Mouse (Mus musculus) C2C12 (cell line): ENCODE measurements around the gene Prdx1. TPM values are rescaled to one million over a fixed set of nuclear protein-coding genes. Genes with fewer than 3 reads are reported as not detected.
A peak's percentile ranks its signal among the peaks of the same experiment; 100 is the strongest.

Source experiments
- H3K27me3 ChIP-seq: one replicate; pipeline ENCODE4 v1.6.1; 2011; ENCODE audit not compliant: control insufficient read depth, insufficient read depth, insufficient read length
- H3K36me3 ChIP-seq: one replicate; pipeline ENCODE4 v1.6.1; 2011; ENCODE audit not compliant: control insufficient read depth, insufficient read depth
- H3K4me3 ChIP-seq: one replicate; pipeline ENCODE4 v1.5.1; 2011; ENCODE audit warnings: mild to moderate bottlenecking, control low read depth; ENCODE audit not compliant: poor library complexity, insufficient read depth, severe bottlenecking
- H3K79me2 ChIP-seq: one replicate; pipeline ENCODE4 v1.6.1; 2011; ENCODE audit not compliant: control insufficient read depth, insufficient read depth
- H3K79me3 ChIP-seq: one replicate; pipeline ENCODE4 v1.6.1; 2011; ENCODE audit warnings: low read depth, control low read depth
- H3ac ChIP-seq: one replicate; pipeline ENCODE3; 2011; ENCODE audit warnings: low read depth; ENCODE audit not compliant: control insufficient read depth, insufficient read length
- CEBPB ChIP-seq: IDR thresholded peaks from one replicate; pipeline ENCODE4 v1.6.1; 2011; ENCODE audit warnings: low read depth, mild to moderate bottlenecking, control low read depth, moderate library complexity
- CTCF ChIP-seq: IDR thresholded peaks from one replicate; pipeline ENCODE4 v1.5.1; 2011; ENCODE audit not compliant: control insufficient read depth, insufficient read depth, insufficient read length
- FOSL1 ChIP-seq: IDR thresholded peaks from one replicate; pipeline ENCODE4 v1.8.0; 2011; ENCODE audit warnings: mild to moderate bottlenecking, low read length; ENCODE audit not compliant: poor library complexity, insufficient read depth, severe bottlenecking
- MAX ChIP-seq: IDR thresholded peaks from one replicate; pipeline ENCODE4 v1.6.1; 2011; ENCODE audit warnings: mild to moderate bottlenecking, control low read depth
- MYOD1 ChIP-seq: IDR thresholded peaks from one replicate; pipeline ENCODE4 v1.6.1; 2011; ENCODE audit warnings: low read depth; ENCODE audit not compliant: control insufficient read depth, insufficient read length
- MYOG ChIP-seq: IDR thresholded peaks from one replicate; pipeline ENCODE4 v1.6.1; 2011; ENCODE audit not compliant: control insufficient read depth, insufficient read length; ENCODE audit errors: extremely low read depth
- USF1 ChIP-seq: IDR thresholded peaks from one replicate; pipeline ENCODE4 v1.6.1; 2011; ENCODE audit warnings: low read depth, mild to moderate bottlenecking, control low read depth, moderate library complexity
- polyA plus RNA-seq: library from polyadenylated mRNA; unstranded; fragments of >200 nt; fragmentation: generic; extraction: Trizol; gene quantifications from one replicate; pipeline ENCODE4 v1.2.1, GENCODE M21; 2012; ENCODE audit warnings: missing spikeins

The Prdx1 gene
- polyA plus RNA-seq, 1 experiment, result 459 TPM

GRCm38 (mm10) chr4:116649411-116649810, 35.9 kb upstream of the Prdx1 start:
- TF ChIP-seq USF1 (no peak), FOSL1 (no peak), CEBPB (no peak)
- Histone ChIP-seq H3K79me2 (peaks cover 72% of the 10 kb centered on the region), H3K27me3 (no peaks in the 10 kb centered on the region), H3ac (no peak overlapping the region), H3K4me3 (no peak overlapping the region), H3K36me3 (peaks cover 45% of the 10 kb centered on the region), H3K79me3 (peaks cover 68% of the 10 kb centered on the region)

- peak overlapping the region; percentile 83 for H3K4me3 ChIP-seq
- TF ChIP-seq MYOD1 (no peak), USF1 (no peak), MAX (no peak), MYOG (no peak), FOSL1 (no peak), CEBPB (no peak), CTCF (no peak)
These were observed 35.0 kb upstream of the Prdx1 start for GRCm38 (mm10) chr4:116650365-116650764.

GRCm38 (mm10) chr4:116650924-116651796, 34.2 kb upstream of the Prdx1 start, which contains the start of gene Akr1a1:
Akr1a1 (minus strand) TSS chr4:116651680.
- Histone ChIP-seq H3K36me3 (peaks cover 29% of the 10 kb centered on the region), H3ac (peak within 1 kb of the TSS; percentile 92), H3K79me3 (peaks cover 51% of the 10 kb centered on the region), H3K27me3 (no peaks in the 10 kb centered on the region), H3K4me3 (peak within 1 kb of the TSS; percentile 83), H3K79me2 (peaks cover 55% of the 10 kb centered on the region)
- TF ChIP-seq CTCF, result no peak
- no peak for TF ChIP-seq MYOG
- TF ChIP-seq MAX, result no peak
- TF ChIP-seq USF1, result no peak
- TF ChIP-seq MYOD1, result no peak
- no peak for TF ChIP-seq FOSL1
- no peak for TF ChIP-seq CEBPB

More at GRCm38 (mm10) chr4:116650365-116650764, 35.0 kb upstream of the Prdx1 start:
- Histone ChIP-seq H3ac (peak overlapping the region; percentile 92), H3K79me3 (peaks cover 59% of the 10 kb centered on the region), H3K27me3 (no peaks in the 10 kb centered on the region), H3K36me3 (peaks cover 37% of the 10 kb centered on the region), H3K79me2 (peaks cover 63% of the 10 kb centered on the region)

GRCm38 (mm10) chr4:116651797-116652135, 33.6 kb upstream of the Prdx1 start:
- no peak for TF ChIP-seq CTCF
- TF ChIP-seq MAX, result no peak
- no peak for TF ChIP-seq MYOG
- TF ChIP-seq USF1, result no peak
- TF ChIP-seq FOSL1, result no peak
- TF ChIP-seq MYOD1, result no peak
- TF ChIP-seq CEBPB, result no peak
- Histone ChIP-seq H3K36me3 (peaks cover 23% of the 10 kb centered on the region), H3ac (peak overlapping the region; percentile 35), H3K79me2 (peaks cover 49% of the 10 kb centered on the region), H3K4me3 (peak overlapping the region; percentile 83), H3K79me3 (peaks cover 46% of the 10 kb centered on the region), H3K27me3 (no peaks in the 10 kb centered on the region)

- TF ChIP-seq FOSL1, result no peak
- no peak for TF ChIP-seq CEBPB
- no peak for TF ChIP-seq MYOG
- no peak for TF ChIP-seq USF1
- TF ChIP-seq MAX, result no peak
- no peak for TF ChIP-seq MYOD1
- TF ChIP-seq CTCF, result no peak
- Histone ChIP-seq H3K79me2 (peaks cover 34% of the 10 kb centered on the region), H3ac (no peak overlapping the region), H3K36me3 (peaks cover 12% of the 10 kb centered on the region), H3K4me3 (no peak overlapping the region), H3K27me3 (no peaks in the 10 kb centered on the region), H3K79me3 (peaks cover 31% of the 10 kb centered on the region)
These were observed 32.1 kb upstream of the Prdx1 start for GRCm38 (mm10) chr4:116653228-116653627.

- H3K27me3 ChIP-seq, result no peaks in the 10 kb centered on the region
- no peak overlapping the region for H3ac ChIP-seq
- H3K4me3 ChIP-seq, result no peak overlapping the region
- peaks cover 15% of the 10 kb centered on the region for H3K79me2 ChIP-seq
- H3K79me3 ChIP-seq, result peaks cover 14% of the 10 kb centered on the region
- H3K36me3 ChIP-seq, result no peaks in the 10 kb centered on the region
- TF ChIP-seq MAX (no peak), USF1 (no peak), FOSL1 (no peak), MYOD1 (no peak), MYOG (no peak), CTCF (no peak), CEBPB (no peak)
These were observed 30.2 kb upstream of the Prdx1 start for GRCm38 (mm10) chr4:116655100-116655499.
